Mouse (Mus musculus): ENCODE measurements around the gene Las1l. TPM values are rescaled to one million over a fixed set of nuclear protein-coding genes. Genes with fewer than 3 reads are reported as not detected.
A peak's percentile ranks its signal among the peaks of the same experiment; 100 is the strongest.
"Not testable (repeated sequence)": the region's sequence is repeated elsewhere in the genome, so short reads cannot be mapped to it uniquely, and the experiment has no call there.

The Las1l gene
- polyA plus RNA-seq, 1 experiment, result 8.1 TPM

DNA sequence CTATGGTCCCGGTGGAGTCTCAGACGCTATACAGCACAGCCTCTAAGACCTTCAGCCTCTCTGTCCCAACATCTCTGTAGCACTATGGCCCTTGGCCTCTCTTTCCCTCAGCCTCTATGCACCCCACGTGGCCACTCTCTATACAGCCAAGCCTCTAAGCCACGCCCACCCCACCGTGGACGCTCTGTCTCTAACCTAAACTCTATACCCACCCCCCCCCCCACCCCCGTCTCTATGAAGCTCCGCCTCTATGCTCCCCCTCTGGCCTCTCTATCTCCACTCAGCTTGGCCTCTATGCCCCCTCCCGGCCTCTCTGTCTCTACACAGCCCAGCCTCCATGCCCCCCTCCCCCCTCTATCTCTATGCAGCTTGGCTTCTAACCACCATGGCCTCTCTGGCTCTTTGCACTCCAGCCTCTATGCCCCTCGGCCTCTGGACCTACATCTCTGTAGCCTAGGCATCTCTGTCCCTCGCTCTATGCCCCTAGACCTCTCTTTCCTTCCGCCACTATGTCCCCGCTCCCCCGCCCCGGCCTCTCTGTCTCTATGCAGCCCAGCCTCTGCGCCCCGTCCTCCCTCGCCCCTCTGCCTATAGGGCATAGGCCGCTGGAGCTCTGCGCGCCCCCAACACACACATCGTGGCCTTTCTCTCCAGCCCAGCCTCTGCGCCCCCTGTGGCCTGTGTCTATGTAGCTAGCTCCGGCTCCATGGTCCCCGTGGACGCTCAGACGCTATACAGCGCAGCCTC lies 11.3 kb upstream of the Las1l start:
- WGBS, result 20% methylated on average over 25 of the region's 28 CpGs
- Histone ChIP-seq H3K27ac (ENCODE audit: insufficient read depth, low read depth, low read length) (no peak overlapping the region), H3K4me1 (ENCODE audit: control insufficient read depth, insufficient read depth, insufficient read length, low read length) (0 out of 2 replicates have a peak, but pooled peaks cover 1% of the 10 kb centered on the region), H3K27me3 (ENCODE audit: control insufficient read depth, insufficient read depth, low read length) (no peaks in the 10 kb centered on the region), H3K36me3 (ENCODE audit: control insufficient read depth, insufficient read depth, low read length) (no peaks in the 10 kb centered on the region), H3K4me3 (ENCODE audit: low read depth, low read length) (peak overlapping the region; percentile 60)
- no peak for TF ChIP-seq CTCF (IDR thresholded peaks at IDR 0.05; ENCODE audit: extremely low read depth, insufficient read length, insufficient replicate concordance, low read depth, low read length)
- TF ChIP-seq POLR2A (IDR thresholded peaks at IDR 0.05; ENCODE audit: low read depth, low read length), result no peak

DNA sequence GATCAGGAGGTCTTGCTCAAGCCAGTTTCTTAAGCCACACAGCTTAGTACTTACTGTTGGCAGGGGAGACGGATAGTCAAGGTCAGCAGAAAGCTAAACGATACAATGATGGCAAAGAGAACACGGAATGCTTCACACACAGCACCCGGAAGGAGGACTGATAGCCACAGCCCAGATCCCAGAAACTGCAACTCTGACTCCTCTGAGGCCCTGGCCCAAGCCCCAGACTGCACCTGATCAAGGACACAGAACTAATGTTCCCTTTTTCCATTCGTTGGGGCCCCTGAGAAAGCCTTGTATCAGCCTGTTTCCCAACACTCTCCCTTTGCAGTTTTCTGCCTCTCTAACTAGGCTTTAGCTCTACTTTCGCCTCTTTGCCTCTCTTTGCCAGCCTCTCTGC lies 8.3 kb upstream of the Las1l start:
- Histone ChIP-seq H3K27me3 (ENCODE audit: control insufficient read depth, insufficient read depth, low read length) (no peaks in the 10 kb centered on the region), H3K27ac (ENCODE audit: insufficient read depth, low read depth, low read length) (no peak overlapping the region), H3K4me1 (ENCODE audit: control insufficient read depth, insufficient read depth, insufficient read length, low read length) (0 out of 2 replicates have a peak, but pooled peaks cover 1% of the 10 kb centered on the region), H3K36me3 (ENCODE audit: control insufficient read depth, insufficient read depth, low read length) (no peaks in the 10 kb centered on the region), H3K4me3 (ENCODE audit: low read depth, low read length) (no peak overlapping the region)
- 62% methylated on average over 6 of the region's 6 CpGs for WGBS
- TF ChIP-seq CTCF (IDR thresholded peaks at IDR 0.05; ENCODE audit: extremely low read depth, insufficient read length, insufficient replicate concordance, low read depth, low read length) (no peak), POLR2A (IDR thresholded peaks at IDR 0.05; ENCODE audit: low read depth, low read length) (no peak)

DNA sequence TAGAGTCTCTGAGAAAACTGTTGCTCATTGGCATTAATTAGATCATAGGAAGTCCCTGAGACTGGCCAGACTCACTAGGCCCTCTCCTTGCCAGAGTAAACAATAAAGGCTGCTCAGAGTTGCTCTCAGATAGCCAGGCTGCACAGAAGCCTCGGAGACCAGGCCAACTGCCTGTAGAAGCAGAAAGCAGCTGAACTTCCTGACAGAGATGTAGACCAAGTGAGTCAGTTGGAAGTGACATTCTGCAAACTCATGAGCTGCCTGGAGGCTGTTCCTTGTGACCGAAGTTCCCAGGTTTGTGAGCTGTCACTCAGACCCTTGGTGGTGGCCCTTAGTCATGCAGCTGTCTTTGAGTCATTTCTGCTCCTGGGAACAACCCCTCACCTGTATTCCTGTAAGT lies 6.6 kb upstream of the Las1l start:
- WGBS, result 50% methylated on average over 2 of the region's 2 CpGs
- H3K27ac ChIP-seq (ENCODE audit: insufficient read depth, low read depth, low read length), result no peak overlapping the region
- TF ChIP-seq POLR2A (IDR thresholded peaks at IDR 0.05; ENCODE audit: low read depth, low read length) (no peak), CTCF (IDR thresholded peaks at IDR 0.05; ENCODE audit: extremely low read depth, insufficient read length, insufficient replicate concordance, low read depth, low read length) (no peak)

DNA sequence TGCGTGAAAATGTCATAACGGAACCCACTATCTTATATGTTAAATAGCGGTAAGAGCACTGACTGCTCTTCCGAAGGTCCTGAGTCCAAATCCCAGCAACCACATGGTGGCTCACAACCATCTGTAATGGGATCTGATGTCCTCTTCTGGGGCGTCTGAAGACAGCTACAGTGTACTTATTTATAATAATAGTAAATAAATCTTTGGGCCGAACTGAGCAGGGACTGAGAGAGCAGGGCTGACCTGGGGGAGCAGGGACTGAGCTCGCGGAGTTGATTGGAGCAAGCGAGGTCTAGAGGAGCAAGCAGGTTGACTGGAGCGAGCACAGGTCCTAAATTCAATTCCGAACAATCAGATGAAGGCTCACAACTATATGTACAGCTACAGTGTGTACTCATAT lies 699 bp upstream of the Las1l start:
- H3K27ac ChIP-seq (ENCODE audit: insufficient read depth, low read depth, low read length), result not testable (repeated sequence)
- WGBS, result 29% methylated on average over 11 of the region's 11 CpGs
- 0 out of 2 replicates have a peak overlapping the region, but pooled peaks have one; percentile 22 for H3K4me3 ChIP-seq (ENCODE audit: low read depth, low read length)

More for the DNA sequence above, 6.6 kb upstream of the Las1l start:
- H3K36me3 ChIP-seq (ENCODE audit: control insufficient read depth, insufficient read depth, low read length), result no peaks in the 10 kb centered on the region
- no peaks in the 10 kb centered on the region for H3K27me3 ChIP-seq (ENCODE audit: control insufficient read depth, insufficient read depth, low read length)
- no peak overlapping the region for H3K4me3 ChIP-seq (ENCODE audit: low read depth, low read length)
- 0 out of 2 replicates have a peak, but pooled peaks cover 1% of the 10 kb centered on the region for H3K4me1 ChIP-seq (ENCODE audit: control insufficient read depth, insufficient read depth, insufficient read length, low read length)

DNA sequence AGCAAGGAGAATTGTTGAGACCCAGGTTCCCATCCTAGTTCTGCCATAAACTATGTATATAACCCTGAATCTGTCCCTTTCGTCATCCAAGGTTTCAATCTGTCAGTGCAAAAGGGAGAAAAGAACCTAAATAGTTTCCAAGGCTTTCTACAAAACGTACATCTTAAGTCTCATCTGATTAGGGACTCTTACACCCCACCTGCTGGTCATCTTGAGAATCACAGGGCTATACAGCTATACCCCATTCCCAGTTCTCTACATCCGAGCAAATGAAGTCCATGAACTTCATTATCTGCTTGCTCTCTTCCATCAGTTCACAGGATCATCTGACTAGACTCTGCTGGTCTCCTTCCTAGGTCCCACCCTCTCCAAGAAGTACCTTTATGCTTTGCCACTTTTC lies 6.0 kb downstream of the Las1l start:
- no peak overlapping the region for H3K27ac ChIP-seq (ENCODE audit: insufficient read depth, low read depth, low read length)
- TF ChIP-seq POLR2A (IDR thresholded peaks at IDR 0.05; ENCODE audit: low read depth, low read length) (no peak), CTCF (IDR thresholded peaks at IDR 0.05; ENCODE audit: extremely low read depth, insufficient read length, insufficient replicate concordance, low read depth, low read length) (no peak)
- H3K4me3 ChIP-seq (ENCODE audit: low read depth, low read length), result no peak overlapping the region
- H3K27me3 ChIP-seq (ENCODE audit: control insufficient read depth, insufficient read depth, low read length), result no peaks in the 10 kb centered on the region
- 37% methylated on average over 3 of the region's 3 CpGs for WGBS
- H3K36me3 ChIP-seq (ENCODE audit: control insufficient read depth, insufficient read depth, low read length), result peaks cover 12% of the 10 kb centered on the region
- no peaks in the 10 kb centered on the region; the same call in 1 of the 2 replicates for H3K4me1 ChIP-seq (ENCODE audit: control insufficient read depth, insufficient read depth, insufficient read length, low read length)

More for the DNA sequence above, 699 bp upstream of the Las1l start:
- H3K4me1 ChIP-seq (ENCODE audit: control insufficient read depth, insufficient read depth, insufficient read length, low read length); H3K27me3 ChIP-seq (ENCODE audit: control insufficient read depth, insufficient read depth, low read length); H3K36me3 ChIP-seq (ENCODE audit: control insufficient read depth, insufficient read depth, low read length): not testable (repeated sequence)

DNA sequence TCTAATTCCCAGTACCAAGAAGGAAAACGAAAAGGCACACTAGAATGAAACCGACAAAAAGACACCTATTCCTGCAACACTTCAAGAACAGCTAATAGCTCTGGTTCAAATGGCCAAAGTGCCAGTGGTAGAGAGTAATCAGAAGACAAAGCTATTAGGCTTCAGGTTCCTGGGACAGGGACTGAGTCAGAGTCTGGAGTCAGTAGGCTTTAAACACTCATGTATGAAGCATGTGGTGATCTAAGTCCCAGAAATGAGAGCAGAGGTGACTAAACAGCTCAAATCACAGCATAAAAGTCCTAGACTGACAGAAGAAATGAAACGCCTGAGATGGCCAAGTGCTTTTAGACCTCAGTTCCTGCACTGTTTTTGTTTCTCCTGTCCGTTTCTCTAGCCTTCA lies 8.6 kb downstream of the Las1l start:
- Histone ChIP-seq H3K36me3 (ENCODE audit: control insufficient read depth, insufficient read depth, low read length) (peaks cover 15% of the 10 kb centered on the region), H3K27me3 (ENCODE audit: control insufficient read depth, insufficient read depth, low read length) (no peaks in the 10 kb centered on the region), H3K27ac (ENCODE audit: insufficient read depth, low read depth, low read length) (no peak overlapping the region), H3K4me1 (ENCODE audit: control insufficient read depth, insufficient read depth, insufficient read length, low read length) (no peaks in the 10 kb centered on the region), H3K4me3 (ENCODE audit: low read depth, low read length) (no peak overlapping the region)
- TF ChIP-seq POLR2A (IDR thresholded peaks at IDR 0.05; ENCODE audit: low read depth, low read length), result no peak
- TF ChIP-seq CTCF (IDR thresholded peaks at IDR 0.05; ENCODE audit: extremely low read depth, insufficient read length, insufficient replicate concordance, low read depth, low read length), result no peak
- WGBS, result 88% methylated on average over 4 of the region's 4 CpGs

DNA sequence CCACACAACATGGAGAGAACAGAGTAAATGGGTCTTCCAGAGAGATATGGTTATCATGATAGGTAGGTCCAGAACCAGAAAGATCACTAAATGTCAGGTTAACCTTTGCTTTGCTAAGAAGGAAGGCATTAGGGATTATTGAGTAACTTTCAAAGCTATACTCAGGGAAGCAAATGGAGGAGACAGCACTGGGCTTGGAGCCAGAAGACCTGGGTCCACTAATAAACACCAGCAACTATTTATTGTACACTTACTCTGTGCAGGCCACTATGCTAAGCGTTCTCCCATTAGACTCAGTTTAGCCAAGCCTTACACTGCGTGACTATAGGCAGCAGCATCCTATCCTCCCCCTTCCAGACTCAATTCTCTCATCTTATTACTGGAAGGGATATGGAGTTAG lies 11.3 kb downstream of the Las1l start:
- TF ChIP-seq CTCF (IDR thresholded peaks at IDR 0.05; ENCODE audit: extremely low read depth, insufficient read length, insufficient replicate concordance, low read depth, low read length) (no peak), POLR2A (IDR thresholded peaks at IDR 0.05; ENCODE audit: low read depth, low read length) (no peak)
- H3K4me3 ChIP-seq (ENCODE audit: low read depth, low read length), result no peak overlapping the region
- WGBS, result 74% methylated on average over 2 of the region's 2 CpGs

More for the DNA sequence above, 11.3 kb downstream of the Las1l start:
- no peaks in the 10 kb centered on the region for H3K27me3 ChIP-seq (ENCODE audit: control insufficient read depth, insufficient read depth, low read length)
- H3K36me3 ChIP-seq (ENCODE audit: control insufficient read depth, insufficient read depth, low read length), result peaks cover 13% of the 10 kb centered on the region; the same call in 1 of the 2 replicates
- no peaks in the 10 kb centered on the region for H3K4me1 ChIP-seq (ENCODE audit: control insufficient read depth, insufficient read depth, insufficient read length, low read length)
- H3K27ac ChIP-seq (ENCODE audit: insufficient read depth, low read depth, low read length), result no peak overlapping the region

All from small intestine, adult 2 months (tissue).